Mouse (Mus musculus) urinary bladder, adult 2 months (tissue): ENCODE measurements around the gene Tlr9. TPM values are rescaled to one million over a fixed set of nuclear protein-coding genes. Genes with fewer than 3 reads are reported as not detected.

Source experiments
- DNase-seq: peaks from one replicate; pipeline ENCODE4 v3.0.0; 2022; ENCODE audit warnings: low spot score
- polyA plus RNA-seq: library from polyadenylated mRNA; depleted of rRNA; stranded (reverse); fragments of >200 nt; gene quantifications from 2 replicates; pipeline ENCODE4 v1.2.3, GENCODE M21; 2012; rRNA removed

Tlr9 gene
- 1.8 and 2.5 TPM in 2 replicates for polyA plus RNA-seq

GRCm38 (mm10) chr9:106222261-106222851 lies at the start of gene Tlr9:
Tlr9 (plus strand) TSS chr9:106222598.
- DNase-seq = no peak

DNA sequence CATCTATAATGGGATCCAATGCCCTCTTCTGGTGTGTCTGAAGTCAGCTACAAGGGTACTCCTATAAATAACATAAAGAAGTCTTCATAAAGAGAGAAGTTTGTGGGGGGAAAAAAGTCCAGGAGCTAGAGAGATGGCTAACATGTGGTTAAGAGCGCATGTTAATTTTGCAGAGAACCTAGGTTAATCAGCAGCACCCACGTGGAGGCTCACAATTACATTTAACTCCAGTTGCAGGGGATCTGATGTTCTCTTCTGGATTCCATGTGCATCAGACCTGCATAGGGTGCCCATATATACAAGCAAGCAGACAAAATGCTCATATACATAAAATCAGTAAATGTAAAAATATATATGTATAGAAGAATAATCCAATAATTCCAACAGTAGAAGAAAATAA lies 49.0 kb upstream of the Tlr9 start:
- no peak for DNase-seq

- DNase-seq = no peak
These were observed 46.7 kb upstream of the Tlr9 start for GRCm38 (mm10) chr9:106175552-106176200.

DNA sequence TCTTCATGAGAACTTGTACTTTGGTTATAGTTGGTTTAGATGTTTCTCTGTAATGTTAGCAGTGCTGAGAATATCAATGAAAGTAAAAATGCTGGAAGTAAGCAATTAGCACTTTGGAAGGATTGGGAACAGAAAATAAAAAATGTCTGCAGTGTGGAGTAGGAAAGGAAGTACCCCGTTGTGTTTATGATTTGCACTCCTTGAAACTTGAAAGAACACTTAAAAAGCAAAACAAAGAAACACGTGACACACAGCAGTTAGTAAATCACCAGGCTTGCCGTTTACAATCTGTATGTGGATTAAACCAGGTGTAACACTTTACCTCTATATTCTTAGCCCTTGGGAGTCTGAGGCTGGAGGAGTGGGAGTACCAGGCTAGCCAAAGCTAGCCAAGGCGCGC lies 45.6 kb upstream of the Tlr9 start:
- no peak for DNase-seq

- no peak for DNase-seq
These were observed 44.6 kb upstream of the Tlr9 start for GRCm38 (mm10) chr9:106177799-106178198.

DNA sequence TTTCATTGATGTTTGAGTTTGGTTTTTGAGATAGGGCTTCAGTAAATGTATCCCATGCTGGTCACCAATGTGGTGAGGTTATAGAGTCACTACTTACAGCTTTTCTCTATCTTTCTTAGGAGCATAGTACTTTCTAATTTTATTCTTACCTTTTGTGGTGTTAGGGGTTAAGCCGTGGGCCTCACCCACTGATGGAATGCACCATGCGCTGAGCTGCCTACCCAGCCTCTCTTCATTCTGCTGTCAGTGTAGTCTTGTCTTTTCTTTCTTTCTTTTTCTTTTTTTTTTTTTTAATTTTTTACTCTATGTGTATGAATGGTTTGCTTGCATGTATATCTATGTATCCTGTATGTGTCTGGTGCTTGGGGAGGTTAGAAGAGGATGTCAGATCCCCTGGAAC lies 42.9 kb upstream of the Tlr9 start:
- no peak for DNase-seq

GRCm38 (mm10) chr9:106179964-106180363 lies 42.4 kb upstream of the Tlr9 start:
- DNase-seq = no peak

DNA sequence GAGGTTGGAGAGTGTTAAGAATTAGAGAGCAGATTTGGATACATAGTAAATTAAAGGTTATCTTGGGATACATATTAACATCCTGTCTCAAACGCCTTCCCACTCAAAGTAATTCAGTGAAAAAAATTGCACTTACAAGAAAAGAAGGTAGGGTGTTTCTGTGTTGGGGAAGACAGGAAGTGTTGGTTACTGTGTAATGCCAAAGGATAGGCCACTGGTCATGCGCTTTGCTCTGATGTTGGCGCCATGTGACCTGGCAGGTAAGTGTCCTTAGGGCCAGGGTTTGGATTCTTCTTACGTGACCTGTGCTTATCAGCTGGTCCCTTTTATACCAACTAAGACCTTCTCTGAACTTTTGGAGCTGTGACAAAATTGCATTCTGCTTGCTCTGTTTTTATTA lies 40.3 kb upstream of the Tlr9 start:
- DNase-seq = no peak

DNA sequence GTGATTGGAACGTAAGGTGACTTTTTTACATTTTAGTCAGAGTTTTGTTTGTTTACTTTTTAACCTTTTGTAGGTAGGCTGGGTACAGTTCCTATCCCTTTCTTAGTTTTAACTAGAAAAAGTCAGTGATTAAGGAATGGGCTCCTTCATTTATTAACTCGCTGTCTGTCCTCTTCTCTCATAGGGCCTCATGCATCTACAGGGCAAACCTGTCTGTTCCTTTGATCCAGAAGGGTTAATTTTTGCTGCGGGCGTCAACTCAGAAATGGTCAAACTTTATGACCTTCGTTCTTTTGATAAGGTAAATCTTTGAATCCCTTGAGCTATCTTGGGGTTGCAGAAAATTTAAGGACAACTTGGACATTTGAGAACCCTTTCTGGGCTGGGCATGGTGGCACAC lies 38.4 kb upstream of the Tlr9 start:
- DNase-seq = no peak

DNA sequence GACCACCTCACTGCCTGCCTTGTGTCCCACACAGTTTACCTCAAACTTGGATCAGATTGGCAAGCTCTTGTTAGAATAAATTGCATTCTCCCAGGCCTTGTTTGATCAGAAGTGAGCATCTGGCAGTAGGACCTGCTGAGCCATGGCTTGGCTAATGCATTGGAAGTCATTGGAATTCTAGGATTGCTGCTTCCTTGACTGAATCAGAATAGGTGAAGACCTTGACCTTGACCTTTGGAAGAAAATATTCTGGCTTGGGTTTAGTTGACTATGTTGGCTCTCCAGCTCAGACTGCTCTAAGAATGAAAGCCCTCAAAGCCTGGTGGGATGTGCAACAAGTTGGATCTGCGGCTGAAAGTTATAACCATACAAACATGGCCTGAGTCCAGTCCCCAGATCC lies 31.0 kb upstream of the Tlr9 start:
- no peak for DNase-seq

DNA sequence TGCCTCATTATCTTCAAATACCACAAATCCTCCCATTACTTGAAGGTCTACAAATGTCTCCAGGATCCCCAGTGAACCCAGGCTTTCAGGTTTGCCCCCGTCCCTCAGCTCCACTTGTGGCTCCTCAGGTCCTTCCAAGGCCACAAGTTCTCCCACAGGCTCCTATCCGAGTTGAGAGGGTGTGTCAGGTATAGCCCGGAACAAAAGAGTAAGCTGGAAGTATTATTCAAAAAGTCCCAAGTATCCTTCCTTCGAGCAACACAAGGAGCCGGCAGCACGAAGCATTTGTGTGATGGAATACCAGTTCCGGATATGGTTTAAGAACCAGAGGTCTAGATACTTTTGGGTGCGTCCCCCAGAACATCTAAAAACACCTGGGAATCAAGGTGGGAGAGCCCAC lies 30.4 kb upstream of the Tlr9 start:
- no peak for DNase-seq

DNA sequence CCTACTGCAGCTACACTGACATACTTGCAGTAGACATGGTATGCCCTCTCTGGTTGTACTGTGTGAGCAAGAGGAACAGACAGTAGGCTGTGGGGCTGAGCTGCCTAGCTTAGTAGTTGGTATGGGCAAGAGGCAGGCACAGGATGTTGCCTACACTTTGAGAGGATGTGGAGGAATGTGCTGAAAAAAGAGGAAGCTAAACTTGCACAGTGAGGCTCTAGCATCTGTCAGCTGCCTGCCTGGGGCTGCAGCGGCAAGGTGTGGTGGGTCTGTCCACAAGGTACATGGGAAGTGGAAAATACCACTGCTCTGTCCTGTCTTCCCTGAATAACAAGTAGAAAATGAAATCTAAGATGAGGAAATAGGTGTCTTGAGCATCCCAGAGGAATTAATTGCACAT lies 29.4 kb upstream of the Tlr9 start:
- DNase-seq = no peak

GRCm38 (mm10) chr9:106193930-106194807 lies 28.2 kb upstream of the Tlr9 start:
- DNase-seq = no peak

DNA sequence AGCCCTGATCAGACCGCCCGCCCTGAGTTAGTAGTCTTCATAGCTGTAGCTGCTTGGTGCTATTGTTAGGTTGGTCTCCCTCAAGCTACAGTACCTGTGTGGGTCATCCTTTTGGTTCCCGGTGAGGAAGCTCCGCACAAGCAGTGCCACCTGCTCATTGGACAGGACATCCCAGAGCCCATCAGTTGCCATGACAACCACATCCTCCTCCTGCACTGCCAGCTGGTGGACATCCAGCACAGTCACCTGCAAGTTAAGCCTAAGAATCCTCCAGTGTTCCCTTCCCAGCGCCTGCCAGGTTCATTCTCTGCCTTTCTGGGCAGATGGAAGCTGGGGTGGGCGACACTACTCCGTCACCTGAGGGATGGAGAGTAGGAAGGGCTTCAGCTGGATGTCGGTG lies 26.7 kb upstream of the Tlr9 start:
- no peak for DNase-seq

- DNase-seq = no peak
These were observed 25.2 kb upstream of the Tlr9 start for GRCm38 (mm10) chr9:106197081-106197713.

- no peak for DNase-seq
These were observed 24.7 kb upstream of the Tlr9 start for GRCm38 (mm10) chr9:106197732-106198131.

GRCm38 (mm10) chr9:106198962-106199458 lies 23.4 kb upstream of the Tlr9 start:
- DNase-seq = peak; percentile 49

DNA sequence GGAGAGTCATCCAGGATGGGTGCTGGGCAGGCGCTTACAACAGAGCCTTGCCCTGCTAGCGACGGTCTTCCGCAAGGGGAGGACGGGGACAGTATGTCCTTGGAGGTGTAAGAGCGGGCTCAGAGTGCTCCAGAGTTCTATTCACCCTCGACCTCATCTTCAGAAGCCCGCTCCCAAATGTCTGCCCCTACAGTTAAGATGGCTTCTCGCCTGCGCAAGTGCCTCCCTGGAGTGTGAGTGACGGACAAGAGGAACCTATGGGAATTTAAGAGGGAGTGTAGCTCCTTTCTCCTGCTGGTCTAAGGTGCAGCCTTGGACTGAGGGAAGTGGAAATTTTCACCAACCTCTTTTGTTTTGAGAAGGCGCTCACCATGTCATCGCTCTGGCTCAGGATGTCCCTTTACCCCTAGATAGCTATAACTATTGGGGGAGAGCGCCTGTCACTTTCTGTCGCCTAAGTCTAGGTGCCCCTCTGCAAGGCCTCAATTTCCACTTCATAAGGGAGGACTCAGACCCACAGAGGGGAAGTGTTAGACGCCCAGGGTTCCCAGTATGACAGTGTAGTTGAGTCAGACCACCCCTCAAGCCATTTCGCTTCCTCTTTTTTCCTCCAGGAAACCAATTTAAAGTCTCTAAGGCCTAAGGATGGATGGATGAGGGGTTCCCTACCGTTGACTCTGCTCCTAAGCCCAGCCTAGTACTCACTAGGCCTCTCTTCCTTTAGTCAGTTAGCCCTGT lies 22.7 kb upstream of the Tlr9 start, which contains the start of gene Ppm1m:
Ppm1m (minus strand) TSS at position 212 of the 738 bp plus-strand sequence.
- DNase-seq = no peak

DNA sequence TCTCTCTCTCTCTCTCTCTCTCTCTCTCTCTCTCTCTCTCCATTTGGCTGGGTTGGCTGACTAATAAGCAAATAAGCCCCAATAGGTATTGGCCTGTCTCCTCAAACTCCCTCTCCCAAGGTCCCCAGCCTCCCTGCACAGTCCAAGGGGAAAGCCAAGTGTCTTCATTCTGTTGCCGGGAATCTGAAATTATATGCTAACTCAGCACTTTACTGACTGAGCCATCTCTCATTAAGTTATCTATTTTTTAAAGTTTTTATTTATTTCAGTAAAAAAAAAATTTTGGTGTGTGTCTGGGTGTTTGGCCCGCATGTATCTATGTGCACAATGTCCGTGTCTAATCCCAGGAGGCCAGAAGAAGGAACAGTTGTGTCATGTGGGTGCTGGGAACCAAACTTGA lies 20.5 kb upstream of the Tlr9 start:
- DNase-seq = no peak

- DNase-seq = peak; percentile 89
These were observed 19.4 kb upstream of the Tlr9 start, which contains the start of gene Twf2 for GRCm38 (mm10) chr9:106202819-106203636. Twf2 (plus strand) TSS chr9:106203108.
